7 mouse cellular contexts compared by ENCODE assay signal in the genomic region with DNA sequence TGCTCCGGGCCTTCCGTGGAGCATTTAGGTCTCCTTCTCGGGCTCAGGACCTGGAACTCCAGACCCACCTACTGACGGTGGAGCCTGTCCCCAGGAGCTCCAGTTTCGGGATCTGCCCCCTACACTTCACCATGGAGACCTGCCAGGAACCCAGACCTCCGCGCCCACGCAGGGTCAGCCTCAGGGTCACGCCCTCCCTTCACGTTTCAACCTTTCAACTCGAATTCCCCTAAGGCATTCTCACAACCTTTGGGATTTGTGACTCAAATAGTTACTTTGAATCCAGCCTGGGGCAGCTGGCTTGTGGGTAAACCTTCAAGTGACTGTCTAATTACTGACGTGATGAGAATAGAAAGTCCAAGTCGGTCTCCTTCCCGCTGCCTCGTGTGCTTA. TPM values are rescaled to one million over a fixed set of nuclear protein-coding genes. Genes with fewer than 3 reads are reported as not detected.
DNase-seq lines count a peak whose midpoint lies in the region; ATAC-seq and TF ChIP-seq lines count a peak whose summit lies in the region.

No protein-coding gene starts in this region.

- H3K27me3 ChIP-seq in forebrain, embryonic 14.5 days (replicated peaks; ENCODE audit: control insufficient read depth, insufficient read depth, low read length), result no peaks in the 10 kb centered on the region
- no peaks in the 10 kb centered on the region for H3K27me3 ChIP-seq in midbrain, embryonic 11.5 days (ENCODE audit: control insufficient read depth, insufficient read depth, low read length)

- H3K9me3 ChIP-seq in forebrain, embryonic 14.5 days (replicated peaks; ENCODE audit: control insufficient read depth, low read length), result no peaks in the 10 kb centered on the region
- H3K9me3 ChIP-seq in midbrain, embryonic 11.5 days (ENCODE audit: control insufficient read depth, low read length), result no peaks in the 10 kb centered on the region

- peak; percentile 1; the same call in 1 of the 2 replicates for ATAC-seq in forebrain, embryonic 14.5 days
- ATAC-seq in midbrain, embryonic 11.5 days (ENCODE audit: low FRiP score), result no peak; the same call in 1 of the 2 replicates

- H3K4me3 ChIP-seq in bone marrow, adult 2 months (replicated peaks; ENCODE audit: control insufficient read depth, low read depth, low read length), result peak overlapping the region; percentile 75
- H3K4me3 ChIP-seq in forebrain, embryonic 14.5 days (ENCODE audit: low read depth, low read length), result peak overlapping the region; percentile 97
- peak overlapping the region; percentile 94 for H3K4me3 ChIP-seq in midbrain, embryonic 11.5 days (ENCODE audit: low read depth, low read length)

- TF ChIP-seq CTCF in bone marrow, adult 2 months (IDR thresholded peaks at IDR 0.05; ENCODE audit: control insufficient read depth, insufficient read depth, low read length), result no peak

- H3K4me2 ChIP-seq in forebrain, embryonic 14.5 days (ENCODE audit: low read length), result peak overlapping the region; percentile 90
- H3K4me2 ChIP-seq in midbrain, embryonic 11.5 days, result peak overlapping the region; percentile 55

- peak; percentile 63 to 64 for DNase-seq in right cerebral cortex, postnatal 10 days (ENCODE audit: low spot score in 2 of 2)
- DNase-seq in right cerebral cortex, postnatal 4 days, result no peak
- peak; percentile 53 for DNase-seq in forebrain, embryonic 14.5 days (ENCODE audit: low spot score)
- peak; percentile 57 to 67 for DNase-seq in kidney, postnatal 4 days
- DNase-seq in midbrain, embryonic 11.5 days (ENCODE audit: low spot score, missing footprints), result no peak
- no peak for DNase-seq in thymus, postnatal 36 days

- peaks cover 18% of the 10 kb centered on the region for H3K36me3 ChIP-seq in forebrain, embryonic 14.5 days (ENCODE audit: control insufficient read depth, insufficient read depth, low read length)
- H3K36me3 ChIP-seq in midbrain, embryonic 11.5 days (ENCODE audit: control insufficient read depth, insufficient read depth, low read length), result peaks cover 10% of the 10 kb centered on the region; the same call in 1 of the 2 replicates

- TF ChIP-seq POLR2A in bone marrow, adult 2 months (IDR thresholded peaks at IDR 0.05; ENCODE audit: borderline replicate concordance, control insufficient read depth, low read depth, low read length), result no peak

- H3K27ac ChIP-seq in bone marrow, adult 2 months (ENCODE audit: control insufficient read depth, insufficient read depth, low read depth, low read length, poor library complexity), result peak overlapping the region; percentile 28
- peak overlapping the region; percentile 80 for H3K27ac ChIP-seq in forebrain, embryonic 14.5 days (ENCODE audit: low read depth, low read length)
- H3K27ac ChIP-seq in midbrain, embryonic 11.5 days (ENCODE audit: low read depth, low read length), result peak overlapping the region; percentile 76

- under 1% methylated on average over 15 of the region's 15 CpGs for WGBS in bone marrow, adult 2 months
- under 1% methylated on average over 15 of the region's 15 CpGs for whole genome bisulfite sequencing in forebrain, embryonic 14.5 days
- 1% methylated on average over 15 of the region's 15 CpGs for WGBS in midbrain, embryonic 11.5 days

- H3K4me1 ChIP-seq in bone marrow, adult 2 months (ENCODE audit: control insufficient read depth, insufficient read depth, low read length), result no peaks in the 10 kb centered on the region; the same call in 1 of the 2 replicates
- peaks cover 14% of the 10 kb centered on the region for H3K4me1 ChIP-seq in forebrain, embryonic 14.5 days (ENCODE audit: control insufficient read depth, insufficient read depth, low read length)
- H3K4me1 ChIP-seq in midbrain, embryonic 11.5 days (ENCODE audit: control insufficient read depth, insufficient read depth, low read length), result peaks cover 13% of the 10 kb centered on the region

- peak overlapping the region; percentile 89 for H3K9ac ChIP-seq in forebrain, embryonic 14.5 days (ENCODE audit: low read length)
- peak overlapping the region; percentile 89 for H3K9ac ChIP-seq in midbrain, embryonic 11.5 days (ENCODE audit: low read length)

RNA-seq across cellular contexts. Expression of gene Mtor, which starts 0.4 kb away (rescaled TPM):
- 4.7 and 11.5 TPM in 2 replicates for polyA plus RNA-seq in bone marrow, adult 2 months (2011; ENCODE audit: insufficient read depth, insufficient read length, low replicate concordance, missing spikeins)
- polyA plus RNA-seq in forebrain, embryonic 14.5 days (2014; fragmentation: Nextera tagmentation; extraction: Ambion mirVana), result 22.2 and 24.4 TPM in 2 replicates
- 30.5 and 30.9 TPM in 2 replicates for polyA plus RNA-seq in midbrain, embryonic 11.5 days (2014; fragmentation: Nextera tagmentation; extraction: Ambion mirVana)

RNA-seq across cellular contexts. Expression of gene Ubiad1, which starts 4.3 kb away (rescaled TPM):
- 2.0 and 3.2 TPM in 2 replicates for polyA plus RNA-seq in bone marrow, adult 2 months (2011; ENCODE audit: insufficient read depth, insufficient read length, low replicate concordance, missing spikeins)
- 14.2 and 14.6 TPM in 2 replicates for polyA plus RNA-seq in forebrain, embryonic 14.5 days (2014; fragmentation: Nextera tagmentation; extraction: Ambion mirVana)
- polyA plus RNA-seq in midbrain, embryonic 11.5 days (2014; fragmentation: Nextera tagmentation; extraction: Ambion mirVana), result 15.5 and 15.8 TPM in 2 replicates

RNA-seq across cellular contexts. Expression of gene Angptl7, which starts 51.4 kb away (rescaled TPM):
- polyA plus RNA-seq in bone marrow, adult 2 months (2011; ENCODE audit: insufficient read depth, insufficient read length, low replicate concordance, missing spikeins), result 0.59 and 1.6 TPM in 2 replicates
- polyA plus RNA-seq in forebrain, embryonic 14.5 days (2014; fragmentation: Nextera tagmentation; extraction: Ambion mirVana), result 0.15 and 0.30 TPM in 2 replicates
- polyA plus RNA-seq in midbrain, embryonic 11.5 days (2014; fragmentation: Nextera tagmentation; extraction: Ambion mirVana), result 0.14 and 0.22 TPM in 2 replicates

Comparison
In these comparisons a context has a peak if more than half of its experiments do, and no peak if none do; other contexts are left out.
1. DNase-seq: peak in right cerebral cortex, postnatal 10 days (2 of 2), forebrain, embryonic 14.5 days (single experiment) and kidney, postnatal 4 days (2 of 2); none in right cerebral cortex, postnatal 4 days (single experiment), midbrain, embryonic 11.5 days (single experiment) and thymus, postnatal 36 days (0 of 2).
2. H3K27ac ChIP-seq: peak in every context shown above with its lines; median percentile 80 in forebrain, embryonic 14.5 days; 76 in midbrain, embryonic 11.5 days; 28 in bone marrow, adult 2 months.
3. Peak in every context shown above with its lines, with median percentiles within 50 percentile points of each other: H3K4me3 ChIP-seq.